Mouse (Mus musculus) MEL (cell line): ENCODE results near the gene Pdrg1. TPM values are rescaled to one million over a fixed set of nuclear protein-coding genes. Genes with fewer than 3 reads are reported as not detected.

ENCODE experiments used
- DNase-seq: peaks from one replicate; pipeline ENCODE4 v3.0.0; 2011; ENCODE audit warnings: low read depth, low spot score
- H3K27ac ChIP-seq: 2 replicates; pipeline ENCODE4 v1.5.1; 2012; ENCODE audit warnings: low read depth, mild to moderate bottlenecking, control low read depth, low read length, moderate library complexity; ENCODE audit not compliant: control insufficient read depth
- H3K27me3 ChIP-seq, 2 experiments: fragments of 150-350 bp in 1 of 2; sonication (generic) in 1 of 2; 2 replicates each; pipeline ENCODE4 v1.6.1; 2012; ENCODE audit warnings: low read length in 2 of 2, mild to moderate bottlenecking in 2 of 2, improper control_type of control experiment in 1 of 2, moderate library complexity in 1 of 2; ENCODE audit not compliant: insufficient read depth in 2 of 2, control insufficient read depth in 1 of 2
- H3K36me3 ChIP-seq, 2 experiments: 2 replicates each; pipeline ENCODE4 v1.6.1; 2012 to 2014; ENCODE audit warnings: low read length in 2 of 2, improper control_type of control experiment in 1 of 2, inconsistent platforms in 1 of 2, mild to moderate bottlenecking in 1 of 2; ENCODE audit not compliant: insufficient read depth in 2 of 2, control insufficient read depth in 1 of 2
- H3K4me1 ChIP-seq, 2 experiments: fragments of 150-350 bp in 1 of 2; sonication (generic) in 1 of 2; 2 replicates each; pipeline ENCODE4 v1.6.1; 2012; ENCODE audit warnings: low read length in 2 of 2, improper control_type of control experiment in 1 of 2, mild to moderate bottlenecking in 1 of 2; ENCODE audit not compliant: insufficient read depth in 2 of 2, control insufficient read depth in 1 of 2
- H3K4me3 ChIP-seq, 2 experiments: fragments of 150-350 bp in 1 of 2; sonication (generic) in 1 of 2; 2 replicates each; pipeline ENCODE4 v1.5.1; 2012; ENCODE audit warnings: low read depth in 2 of 2, low read length in 2 of 2, mild to moderate bottlenecking in 2 of 2, moderate library complexity in 2 of 2, control low read depth in 1 of 2, improper control_type of control experiment in 1 of 2; ENCODE audit not compliant: control insufficient read depth in 1 of 2, insufficient read depth in 1 of 2
- H3K79me2 ChIP-seq: 2 replicates; pipeline ENCODE4 v1.6.1; 2012; ENCODE audit warnings: mild to moderate bottlenecking, low read length, moderate library complexity; ENCODE audit not compliant: control insufficient read depth, poor library complexity, insufficient read depth
- H3K9ac ChIP-seq: 2 replicates; pipeline ENCODE4 v1.6.1; 2012; ENCODE audit warnings: low read depth, mild to moderate bottlenecking, control low read depth, low read length, moderate library complexity; ENCODE audit not compliant: control insufficient read depth, poor library complexity, severe bottlenecking
- H3K9me3 ChIP-seq: fragments of 150-350 bp; sonication (generic); replicated peaks from 2 replicates; pipeline ENCODE4 v1.6.1; 2012; ENCODE audit warnings: mild to moderate bottlenecking, low read length, improper control_type of control experiment, moderate library complexity; ENCODE audit not compliant: insufficient read depth
- CTCF ChIP-seq, 3 experiments: IDR thresholded peaks in 2 of 3; conservative IDR thresholded peaks in 1 of 3; 2 replicates each; pipeline ENCODE4 v1.5.1; 2011 to 2012; ENCODE audit warnings: low read length in 3 of 3, low read depth in 2 of 3, mild to moderate bottlenecking in 2 of 3, improper control_type of control experiment in 1 of 3, inconsistent platforms in 1 of 3, mixed read lengths in 1 of 3, moderate library complexity in 1 of 3; ENCODE audit not compliant: control insufficient read depth in 1 of 3, insufficient read depth in 1 of 3, poor library complexity in 1 of 3, severe bottlenecking in 1 of 3
- ELF1 ChIP-seq: IDR thresholded peaks from 2 replicates; pipeline ENCODE4 v1.6.1; 2014; ENCODE audit warnings: low read depth, mild to moderate bottlenecking, inconsistent platforms, low read length, improper control_type of control experiment, moderate library complexity
- ETS1 ChIP-seq: IDR thresholded peaks from 2 replicates; pipeline ENCODE4 v1.6.1; 2012; ENCODE audit warnings: low read depth, mild to moderate bottlenecking, inconsistent platforms, low read length, improper control_type of control experiment, moderate library complexity
- GABPA ChIP-seq: IDR thresholded peaks from 2 replicates; pipeline ENCODE4 v1.6.1; 2012; ENCODE audit warnings: low read depth, mild to moderate bottlenecking, inconsistent platforms, low read length, improper control_type of control experiment, moderate library complexity
- GATA1 ChIP-seq: IDR thresholded peaks from 2 replicates; pipeline ENCODE4 v1.6.1; 2011; ENCODE audit warnings: low read depth, low read length, improper control_type of control experiment
- JUND ChIP-seq: IDR thresholded peaks from 2 replicates; pipeline ENCODE4 v1.6.1; 2011; ENCODE audit warnings: low read depth, mild to moderate bottlenecking, improper control_type of control experiment, low read length
- KAT2A ChIP-seq: conservative IDR thresholded peaks from 2 replicates; pipeline ENCODE4 v1.6.1; 2012; ENCODE audit warnings: low read depth, low read length, improper control_type of control experiment, inconsistent platforms
- MAX ChIP-seq: IDR thresholded peaks from 2 replicates; pipeline ENCODE4 v1.6.1; 2011; ENCODE audit warnings: low read length, improper control_type of control experiment
- MYB ChIP-seq: IDR thresholded peaks from 2 replicates; pipeline ENCODE4 v1.6.1; 2011; ENCODE audit warnings: mild to moderate bottlenecking, low read depth, low read length, improper control_type of control experiment
- MYC ChIP-seq: IDR thresholded peaks from 2 replicates; pipeline ENCODE4 v1.6.1; 2011; ENCODE audit warnings: low read depth, mild to moderate bottlenecking, low read length, improper control_type of control experiment, moderate library complexity
- NRF1 ChIP-seq: IDR thresholded peaks from 2 replicates; pipeline ENCODE4 v1.6.1; 2014; ENCODE audit warnings: low read depth, mild to moderate bottlenecking, inconsistent platforms, low read length, improper control_type of control experiment, moderate library complexity; ENCODE audit not compliant: poor library complexity, insufficient read depth, severe bottlenecking
- SIN3A ChIP-seq: IDR thresholded peaks from 2 replicates; pipeline ENCODE4 v1.6.1; 2012; ENCODE audit warnings: low read length, improper control_type of control experiment, inconsistent platforms
- SMC3 ChIP-seq: IDR thresholded peaks from 2 replicates; pipeline ENCODE4 v1.6.1; 2011; ENCODE audit warnings: low read depth, low read length, improper control_type of control experiment
- TAL1 ChIP-seq: IDR thresholded peaks from 2 replicates; pipeline ENCODE4 v1.6.1; 2012; ENCODE audit warnings: mild to moderate bottlenecking, inconsistent platforms, low read length, moderate library complexity, mixed read lengths
- USF1 ChIP-seq: IDR thresholded peaks from 2 replicates; pipeline ENCODE4 v1.6.1; 2014; ENCODE audit warnings: low read depth, mild to moderate bottlenecking, inconsistent platforms, low read length, improper control_type of control experiment, moderate library complexity
- USF2 ChIP-seq, 2 experiments: IDR thresholded peaks; 2 replicates each; pipeline ENCODE4 v1.6.1; 2011 to 2012; ENCODE audit warnings: improper control_type of control experiment in 2 of 2, low read length in 2 of 2, borderline replicate concordance in 1 of 2, inconsistent platforms in 1 of 2, low read depth in 1 of 2, mild to moderate bottlenecking in 1 of 2; ENCODE audit not compliant: insufficient read depth in 1 of 2
- ZKSCAN1 ChIP-seq: IDR thresholded peaks from 2 replicates; pipeline ENCODE4 v1.6.1; 2012; ENCODE audit warnings: low read depth, mild to moderate bottlenecking, inconsistent platforms, low read length, improper control_type of control experiment, moderate library complexity
- polyA plus RNA-seq, 2 experiments: library from polyadenylated mRNA; stranded (reverse) in 1 of 2; unstranded in 1 of 2; fragments of >175 nt in 1 of 2; fragments of >200 nt in 1 of 2; gene quantifications; 2 replicates each; pipeline versions ENCODE4 v1.2.1 to v1.2.4; 2012; ENCODE audit warnings: low replicate concordance in 2 of 2, low read depth in 1 of 2; ENCODE audit not compliant: insufficient read length in 2 of 2, insufficient read depth in 1 of 2, missing spikeins in 1 of 2
- total RNA-seq: library from RNA; depleted of rRNA; stranded (reverse); fragments of 300-350 nt; gene quantifications from 2 replicates; pipeline ENCODE4 v1.2.3, GENCODE M21; 2012

Gene Pdrg1
- total and polyA plus RNA-seq, 3 experiments, result 62.2 to 67.2 TPM; not detected in 1

DNA sequence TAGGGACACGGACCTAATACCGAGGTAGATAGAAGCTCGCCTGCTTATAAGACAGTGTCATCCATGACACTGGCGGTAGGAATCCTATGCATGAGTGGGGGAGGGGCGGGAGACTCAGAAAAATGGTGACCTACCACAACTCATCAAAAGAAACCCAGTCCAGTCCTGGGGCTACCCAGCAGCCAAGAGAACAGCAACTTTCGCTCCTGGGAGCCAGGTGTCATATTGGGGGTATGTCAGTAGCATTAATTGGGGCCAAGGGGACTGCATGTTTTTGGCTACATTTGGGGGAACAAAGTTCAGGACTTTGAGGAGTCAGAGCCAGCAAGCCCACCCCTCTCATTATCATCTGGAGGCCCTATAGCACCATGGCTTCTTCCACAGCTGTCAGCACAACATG, 35.9 kb upstream of the Pdrg1 start:
- peaks cover 0 to 2% of the 10 kb centered on the region in 2 experiments; a peak in 3 of 4 replicates for H3K27me3 ChIP-seq
- TF ChIP-seq MYC (no peak), MYB (no peak), ZKSCAN1 (no peak), GABPA (no peak), JUND (no peak), NRF1 (no peak), MAX (no peak), TAL1 (no peak), ELF1 (no peak), USF2 (IDR thresholded peaks at IDR 0.05; ENCODE audit: borderline replicate concordance in 1 of 2, insufficient read depth in 1 of 2, low read depth in 1 of 2, low read length in 2 of 2) (no peak), KAT2A (no peak), CTCF (IDR thresholded peaks at IDR 0.05 in 2 of 3, conservative IDR thresholded peaks at IDR 0.05 in 1 of 3; ENCODE audit: control insufficient read depth in 1 of 3, insufficient read depth in 1 of 3, low read depth in 2 of 3, low read length in 3 of 3, poor library complexity in 1 of 3, severe bottlenecking in 1 of 3) (no peak)
- no peak for DNase-seq
- no peaks in the 10 kb centered on the region for H3K4me1 ChIP-seq
- H3K4me3 ChIP-seq, result no peak overlapping the region
- no peaks in the 10 kb centered on the region for H3K36me3 ChIP-seq
- H3K79me2 ChIP-seq, result no peaks in the 10 kb centered on the region
- no peak overlapping the region for H3K27ac ChIP-seq
- no peak overlapping the region for H3K9ac ChIP-seq
- no peaks in the 10 kb centered on the region for H3K9me3 ChIP-seq

- Histone ChIP-seq H3K4me3 (no peak overlapping the region), H3K9me3 (no peaks in the 10 kb centered on the region), H3K9ac (no peak overlapping the region), H3K27me3 (peaks cover 0 to 7% of the 10 kb centered on the region in 2 experiments; a peak in 3 of 4 replicates), H3K27ac (no peak overlapping the region), H3K36me3 (no peaks in the 10 kb centered on the region), H3K79me2 (no peaks in the 10 kb centered on the region), H3K4me1 (no peaks in the 10 kb centered on the region)
- no peak for DNase-seq
- TF ChIP-seq USF2 (IDR thresholded peaks at IDR 0.05; ENCODE audit: borderline replicate concordance in 1 of 2, insufficient read depth in 1 of 2, low read depth in 1 of 2, low read length in 2 of 2), result no peak
- no peak for TF ChIP-seq GATA1
- TF ChIP-seq SMC3, result no peak
- TF ChIP-seq SIN3A, result no peak
- no peak for TF ChIP-seq MYC
- TF ChIP-seq USF1, result no peak
- no peak for TF ChIP-seq GABPA
- TF ChIP-seq ETS1, result no peak
Observed at GRCm38 (mm10) chr2:153049997-153050358, 34.8 kb upstream of the Pdrg1 start.
